Comparison of ENCODE assay signal across 36 mouse cellular contexts in the genomic region with DNA sequence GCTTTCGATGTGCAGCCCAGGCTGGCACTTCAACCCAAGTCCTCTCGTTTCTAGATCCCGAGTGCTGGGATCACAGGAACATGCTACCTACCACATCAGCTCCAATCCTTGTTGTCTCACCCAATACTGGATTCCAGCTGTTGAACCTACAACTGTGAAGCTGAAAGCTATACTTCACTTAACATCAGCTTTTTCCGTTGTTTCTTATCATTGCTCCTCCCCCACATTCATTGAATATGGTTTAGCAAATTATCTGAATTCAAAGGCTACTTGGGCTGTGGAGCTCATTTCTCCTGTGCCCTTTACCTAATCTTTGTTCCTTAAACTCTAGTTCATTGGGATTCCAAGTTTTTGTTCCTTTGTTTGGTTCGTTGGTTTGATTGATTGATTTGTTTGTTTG. TPM values are rescaled to one million over a fixed set of nuclear protein-coding genes. Genes with fewer than 3 reads are reported as not detected.
"Had no signal": no experiment of that assay in that cellular context is flagged by ENCODE, and none has a peak within 500 bp of the region (broad histone marks: within the 10 kb centered on the region; RNA-seq: fewer than 3 reads in every experiment).

No protein-coding gene starts in this region.

- H3K27ac ChIP-seq: embryonic facial prominence, embryonic 10.5 days; embryonic facial prominence, embryonic 12.5 days; embryonic facial prominence, embryonic 13.5 days; embryonic facial prominence, embryonic 15.5 days; forebrain, embryonic 10.5 days; forebrain, embryonic 12.5 days; forebrain, embryonic 13.5 days; forebrain, embryonic 15.5 days; gastrocnemius, adult 2 months; heart, adult 2 months had no signal

- DNase-seq: cerebellum, adult 8-10 months; cerebellum, adult 9-10 months; cerebellum, adult 9-11 months; cerebellum, postnatal 10 days; cerebellum, postnatal 14 days; cerebellum, postnatal 25 days; cerebellum, postnatal 36 days; embryo, embryonic 11 days; forebrain, postnatal 0 days; gastrocnemius, adult 2 months; gastrocnemius, postnatal 10 days; gastrocnemius, postnatal 14 days; gastrocnemius, postnatal 25 days; gastrocnemius, postnatal 36 days; heart, adult 11 months; heart, adult 18-20 months; heart, adult 2 months had no signal

- H3K4me1 ChIP-seq: embryonic facial prominence, embryonic 12.5 days; forebrain, embryonic 10.5 days; forebrain, embryonic 12.5 days; forebrain, embryonic 13.5 days; forebrain, embryonic 15.5 days had no signal

- H3K4me3 ChIP-seq: embryonic facial prominence, embryonic 10.5 days; embryonic facial prominence, embryonic 12.5 days; embryonic facial prominence, embryonic 13.5 days; embryonic facial prominence, embryonic 15.5 days; erythroblast, embryonic 14.5 days; forebrain, embryonic 10.5 days; forebrain, embryonic 12.5 days; forebrain, embryonic 13.5 days; forebrain, embryonic 15.5 days; gastrocnemius, adult 2 months; heart, adult 2 months had no signal

- H3K9ac ChIP-seq: embryonic facial prominence, embryonic 12.5 days; embryonic facial prominence, embryonic 13.5 days; embryonic facial prominence, embryonic 15.5 days; forebrain, embryonic 12.5 days; forebrain, embryonic 13.5 days; forebrain, embryonic 15.5 days; forebrain, postnatal 0 days had no signal

- H3K36me3 ChIP-seq: embryonic facial prominence, embryonic 10.5 days; embryonic facial prominence, embryonic 12.5 days; embryonic facial prominence, embryonic 13.5 days; embryonic facial prominence, embryonic 15.5 days; forebrain, embryonic 10.5 days; forebrain, embryonic 12.5 days; forebrain, embryonic 15.5 days had no signal

- H3K9me3 ChIP-seq: embryonic facial prominence, embryonic 10.5 days; embryonic facial prominence, embryonic 12.5 days; embryonic facial prominence, embryonic 13.5 days; embryonic facial prominence, embryonic 15.5 days; forebrain, embryonic 10.5 days; forebrain, embryonic 12.5 days; forebrain, embryonic 13.5 days; forebrain, embryonic 15.5 days had no signal

- H3K4me2 ChIP-seq: embryonic facial prominence, embryonic 12.5 days; embryonic facial prominence, embryonic 13.5 days; embryonic facial prominence, embryonic 15.5 days; forebrain, embryonic 12.5 days; forebrain, embryonic 13.5 days; forebrain, embryonic 15.5 days had no signal

- ATAC-seq: forebrain, embryonic 13.5 days; forebrain, embryonic 14.5 days; forebrain, embryonic 15.5 days; forebrain, embryonic 16.5 days; forebrain, postnatal 0 days had no signal

- H3K27me3 ChIP-seq: embryonic facial prominence, embryonic 12.5 days; embryonic facial prominence, embryonic 15.5 days; forebrain, embryonic 12.5 days; forebrain, embryonic 13.5 days; forebrain, embryonic 15.5 days had no signal

RNA-seq across cellular contexts. Expression of a gene that starts 9.5 kb away (rescaled TPM):
- total RNA-seq: gastrocnemius, adult 18-20 months; gastrocnemius, adult 2 months; gastrocnemius, postnatal 10 days; gastrocnemius, postnatal 14 days; gastrocnemius, postnatal 25 days; gastrocnemius, postnatal 36 days; granulocyte monocyte progenitor cell, adult 5-6 weeks had no signal
- polyA plus RNA-seq: embryonic facial prominence, embryonic 10.5 days; erythroblast, embryonic 14.5 days; forebrain, embryonic 11.5 days; forebrain, embryonic 14.5 days; forebrain, embryonic 15.5 days; forebrain, embryonic 16.5 days; forebrain, postnatal 0 days had no signal

RNA-seq across cellular contexts. Expression of a gene that starts 48.1 kb away (rescaled TPM):
- total RNA-seq: common myeloid progenitor, adult 5-6 weeks; gastrocnemius, adult 18-20 months; gastrocnemius, adult 2 months; gastrocnemius, adult 8-10 months; gastrocnemius, postnatal 10 days; gastrocnemius, postnatal 14 days; gastrocnemius, postnatal 25 days; gastrocnemius, postnatal 36 days; gastrocnemius, postnatal 4 days; granulocyte monocyte progenitor cell, adult 5-6 weeks; heart, adult 18-20 months; heart, adult 2 months had no signal
- polyA plus RNA-seq: embryonic facial prominence, embryonic 10.5 days; embryonic facial prominence, embryonic 11.5 days; embryonic facial prominence, embryonic 12.5 days; embryonic facial prominence, embryonic 13.5 days; embryonic facial prominence, embryonic 14.5 days; embryonic facial prominence, embryonic 15.5 days; erythroblast, embryonic 14.5 days; forebrain, embryonic 10.5 days; forebrain, embryonic 11.5 days; forebrain, embryonic 14.5 days had no signal
